Mouse (Mus musculus) bone marrow macrophage, adult 2 months (primary cell): Measurements from ENCODE around the gene Cby3. TPM values are rescaled to one million over a fixed set of nuclear protein-coding genes. Genes with fewer than 3 reads are reported as not detected.
A peak's percentile ranks its signal among the peaks of the same experiment; 100 is the strongest.
"Not testable (repeated sequence)": the region's sequence is repeated elsewhere in the genome, so short reads cannot be mapped to it uniquely, and the experiment has no call there.

Experiments
- H3K27ac ChIP-seq: 2 replicates; pipeline ENCODE4 v1.5.1; 2012; ENCODE audit warnings: low read depth, low read length; ENCODE audit not compliant: insufficient read depth
- H3K4me1 ChIP-seq: 2 replicates; pipeline ENCODE4 v1.6.1; 2012; ENCODE audit warnings: low read length; ENCODE audit not compliant: control insufficient read depth, insufficient read depth
- H3K4me3 ChIP-seq: 2 replicates; pipeline ENCODE4 v1.5.1; 2012; ENCODE audit warnings: mild to moderate bottlenecking, low read length, moderate library complexity; ENCODE audit not compliant: insufficient read depth
- CTCF ChIP-seq: IDR thresholded peaks from 2 replicates; pipeline ENCODE4 v1.5.1; 2012; ENCODE audit warnings: low read depth, mild to moderate bottlenecking, low read length, moderate library complexity
- POLR2A ChIP-seq: IDR thresholded peaks from 2 replicates; pipeline ENCODE4 v1.6.1; 2012; ENCODE audit warnings: mild to moderate bottlenecking, low read depth, low read length, borderline replicate concordance
- polyA plus RNA-seq: library from polyadenylated mRNA; stranded (reverse); fragments of >200 nt; gene quantifications from 2 replicates; pipeline ENCODE4 v1.2.4, GENCODE M21; 2012; ENCODE audit not compliant: missing spikeins, insufficient read depth, insufficient read length

Cby3 gene
- not detected in 2 replicates for polyA plus RNA-seq

DNA sequence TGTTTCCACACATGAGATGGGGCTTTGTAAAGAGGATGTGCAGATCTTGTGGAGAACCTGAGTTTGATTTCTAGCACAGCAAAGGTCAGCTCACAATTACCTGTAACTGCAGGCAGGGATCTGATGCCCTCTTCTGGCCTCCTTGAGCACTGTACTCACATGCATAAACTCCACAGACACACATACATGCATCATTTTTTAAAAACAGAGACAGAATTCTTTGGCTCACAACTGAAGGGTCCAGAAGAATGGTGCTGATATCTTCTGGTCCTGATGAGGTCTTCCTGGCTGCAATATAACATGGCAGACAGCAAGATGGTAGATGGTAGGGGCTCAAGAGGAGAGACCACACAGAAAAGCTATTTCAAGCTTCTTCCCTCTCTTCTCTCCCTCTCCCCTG, at the start of gene Cby3:
Gene Cby3, plus strand, starts transcription at position 301 of the 400 bp plus-strand sequence.
- Histone ChIP-seq H3K4me1 (peaks cover 11% of the 10 kb centered on the region), H3K4me3 (no peak within 1 kb of the TSS), H3K27ac (peak within 1 kb of the TSS; percentile 37; the same call in 1 of the 2 replicates)
- TF ChIP-seq POLR2A (no peak), CTCF (no peak)

DNA sequence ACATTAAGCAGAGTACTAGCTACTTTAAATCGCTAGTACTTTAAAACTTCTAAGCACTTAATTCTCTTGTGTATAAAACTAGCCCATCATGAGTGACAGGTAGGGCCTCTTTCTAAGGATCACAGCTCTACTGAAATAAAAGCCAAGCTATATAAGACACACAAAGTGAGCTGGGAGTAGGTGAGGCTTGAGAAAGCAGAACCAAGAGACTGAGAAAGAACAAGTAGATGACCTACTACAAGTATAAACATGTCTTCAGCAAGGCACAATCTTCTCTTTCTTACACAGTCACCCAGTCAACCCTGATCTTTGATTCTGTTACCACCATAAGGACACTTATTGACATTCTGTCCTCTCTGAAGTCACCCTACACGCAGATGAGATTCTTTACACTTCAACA, 41.5 kb upstream of the Cby3 start:
- TF ChIP-seq CTCF = no peak
- TF ChIP-seq POLR2A = no peak
- Histone ChIP-seq H3K27ac (0 out of 2 replicates have a peak overlapping the region, but pooled peaks have one; percentile 23), H3K4me3 (no peak overlapping the region), H3K4me1 (peaks cover 12% of the 10 kb centered on the region)

DNA sequence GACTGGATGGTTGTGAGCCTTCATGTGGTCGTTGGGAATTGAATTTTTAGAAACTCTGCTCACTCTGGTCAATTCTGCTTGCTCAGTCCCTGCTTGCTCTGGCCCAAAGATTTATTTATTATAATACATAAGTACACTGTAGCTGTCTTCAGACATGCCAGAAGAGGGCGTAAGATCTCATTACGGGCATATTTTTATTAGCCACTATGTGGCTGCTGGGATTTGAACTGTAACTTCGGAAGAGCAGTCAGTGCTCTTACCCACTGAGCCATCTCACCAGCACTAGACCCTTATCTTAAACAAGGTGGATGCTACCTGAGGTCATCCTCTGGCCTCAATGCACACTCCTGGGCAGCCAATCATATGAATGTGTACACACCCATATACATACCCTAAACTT, 34.9 kb upstream of the Cby3 start:
- H3K4me1 ChIP-seq = peaks cover 20% of the 10 kb centered on the region
- H3K4me3 ChIP-seq, H3K27ac ChIP-seq: not testable (repeated sequence)

DNA sequence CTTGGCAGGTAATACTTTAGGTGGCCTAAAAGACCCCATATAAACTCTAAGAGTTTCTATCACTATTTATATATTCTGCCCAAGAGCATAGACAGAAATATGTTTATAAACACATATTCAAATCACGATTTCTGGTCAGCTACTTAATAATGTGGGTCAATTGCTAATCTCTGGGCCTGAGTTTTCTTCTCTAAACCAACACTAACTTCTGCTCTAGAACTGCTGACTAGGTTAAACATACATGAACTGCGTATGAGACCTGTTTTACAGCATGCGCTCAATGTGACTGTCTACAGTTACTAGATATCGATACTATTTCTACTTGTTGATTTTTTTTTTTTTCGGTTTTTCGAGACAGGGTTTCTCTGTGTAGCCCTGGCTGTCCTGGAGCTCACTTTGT, 33.0 kb upstream of the Cby3 start:
- Histone ChIP-seq H3K27ac (no peak overlapping the region), H3K4me3 (no peak overlapping the region), H3K4me1 (peaks cover 20% of the 10 kb centered on the region)
- TF ChIP-seq POLR2A (no peak), CTCF (no peak)

DNA sequence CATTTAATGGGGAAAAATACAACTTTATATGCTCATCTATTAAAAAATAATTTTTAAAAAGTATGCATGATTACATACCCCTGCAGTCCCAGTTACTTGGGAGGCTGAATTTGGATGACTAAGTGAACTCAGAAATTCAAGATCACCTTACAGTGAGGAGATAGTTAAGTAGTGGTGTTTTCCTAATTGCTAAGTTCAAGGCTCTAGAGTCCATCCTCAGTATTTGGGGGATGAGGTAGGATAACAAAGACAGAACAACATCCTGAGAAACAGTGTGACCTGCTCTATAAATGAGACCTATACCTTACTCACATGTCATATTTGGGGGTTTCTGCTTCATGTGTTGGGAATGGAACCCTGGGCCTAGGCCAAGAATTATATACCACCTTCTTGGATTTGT, 31.9 kb upstream of the Cby3 start:
- H3K4me3 ChIP-seq = no peak overlapping the region
- no peak overlapping the region for H3K27ac ChIP-seq

DNA sequence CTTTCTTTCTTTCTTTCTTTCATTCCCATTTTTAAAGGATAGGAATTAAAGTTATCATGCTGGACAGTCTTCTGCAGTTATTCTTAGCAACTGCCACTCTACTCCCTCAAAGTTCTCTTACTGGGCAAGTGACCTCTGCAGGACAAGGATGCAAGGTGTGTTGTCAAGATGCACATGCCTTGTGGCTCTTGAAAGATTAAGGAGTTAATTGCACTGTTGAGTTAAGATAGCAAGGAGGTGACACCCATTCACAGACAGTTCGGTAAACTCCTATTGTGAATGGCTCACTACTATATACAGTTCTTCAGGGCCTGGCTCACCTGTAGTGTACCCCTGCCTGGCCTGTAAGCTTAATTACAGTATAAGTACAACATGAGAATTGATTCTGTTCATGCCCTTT, 30.4 kb upstream of the Cby3 start:
- Histone ChIP-seq H3K4me3 (peak overlapping the region; percentile 76), H3K27ac (no peak overlapping the region), H3K4me1 (peaks cover 17% of the 10 kb centered on the region)
- TF ChIP-seq POLR2A (no peak), CTCF (no peak)

More for the DNA sequence above, 31.9 kb upstream of the Cby3 start:
- no peak for TF ChIP-seq POLR2A
- TF ChIP-seq CTCF = no peak
- H3K4me1 ChIP-seq = peaks cover 20% of the 10 kb centered on the region

DNA sequence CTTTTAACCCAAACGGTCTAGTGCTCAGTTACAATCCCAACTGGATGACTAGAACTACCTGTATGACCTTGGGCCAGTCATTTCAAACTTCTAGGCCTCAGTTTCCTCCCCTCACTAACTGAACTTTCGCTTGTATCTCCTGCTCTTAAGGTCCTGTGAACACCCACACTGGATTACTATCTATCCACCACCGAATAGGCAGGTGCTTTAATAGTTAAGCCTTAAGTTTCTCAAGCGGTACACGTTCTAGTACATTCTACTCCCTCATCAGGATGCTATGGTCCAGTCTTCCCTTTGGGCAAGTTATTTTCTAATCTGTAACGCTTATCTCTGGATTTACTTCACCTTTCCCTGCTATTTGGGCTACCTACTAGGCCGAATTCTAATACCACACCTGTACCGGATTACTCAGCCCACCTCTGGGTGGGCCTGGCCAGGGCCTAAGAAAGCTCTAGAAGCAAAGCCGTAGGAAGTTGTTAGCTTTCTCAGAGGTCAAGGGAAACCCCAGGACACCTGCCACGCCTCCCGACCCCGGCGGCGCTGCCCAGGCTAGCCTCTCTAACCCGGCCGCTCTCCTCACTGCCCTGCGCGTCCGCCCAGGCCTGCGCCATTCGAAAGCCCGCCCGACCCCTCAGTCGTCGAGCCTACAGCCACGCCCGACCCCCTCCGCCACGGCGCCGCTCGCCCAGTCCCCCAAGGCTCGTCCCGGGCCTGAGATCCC, 29.4 kb upstream of the Cby3 start:
- H3K4me1 ChIP-seq = peaks cover 16% of the 10 kb centered on the region
- H3K27ac ChIP-seq = peak overlapping the region; percentile 60
- peak overlapping the region; percentile 76 for H3K4me3 ChIP-seq
- TF ChIP-seq CTCF (no peak), POLR2A (no peak)

DNA sequence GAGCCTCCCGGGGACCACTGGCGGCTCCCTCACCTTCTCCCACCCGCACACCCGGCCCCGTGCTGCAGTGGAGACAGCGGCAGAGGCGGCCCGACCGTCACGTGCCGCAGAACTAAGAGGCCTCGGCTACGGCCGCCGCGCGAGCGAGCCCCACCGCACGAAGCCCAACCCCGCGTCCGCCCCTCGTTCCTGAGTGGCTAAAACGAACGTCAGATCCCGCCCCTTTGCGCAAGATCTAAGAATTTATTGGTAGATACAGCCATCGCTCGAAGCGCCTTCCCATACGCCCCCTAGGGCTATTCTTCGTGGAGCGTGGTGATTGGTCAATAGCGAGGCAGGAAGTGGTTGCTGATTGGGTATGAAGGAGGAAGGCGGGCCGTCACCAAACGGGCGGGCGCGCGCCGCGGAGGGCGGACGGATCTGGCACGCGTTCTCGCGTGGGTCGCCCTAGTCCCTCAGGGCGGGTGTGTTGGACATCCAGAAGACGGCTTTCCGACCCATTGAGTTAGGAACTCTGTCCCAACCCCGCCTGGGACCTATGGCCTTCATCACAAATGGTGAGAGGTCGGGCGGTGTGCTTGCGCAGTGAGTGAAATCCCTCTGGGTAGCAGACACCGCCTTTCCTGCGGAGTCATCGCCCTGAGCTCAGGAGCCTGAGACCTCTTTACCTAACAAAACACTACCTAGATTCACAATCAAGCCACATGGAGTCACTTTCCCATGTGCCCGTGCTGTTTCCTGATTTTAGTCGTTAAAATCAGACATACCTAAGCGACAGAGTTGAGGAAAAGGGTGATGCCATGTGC, 28.6 kb upstream of the Cby3 start, which contains the start of gene Canx:
Gene Canx, minus strand, starts transcription at position 178 of the 806 bp plus-strand sequence.
- TF ChIP-seq POLR2A (peak; percentile 76), CTCF (no peak)
- Histone ChIP-seq H3K4me1 (peaks cover 20% of the 10 kb centered on the region), H3K27ac (peak within 1 kb of the TSS; percentile 60), H3K4me3 (peak within 1 kb of the TSS; percentile 76)

DNA sequence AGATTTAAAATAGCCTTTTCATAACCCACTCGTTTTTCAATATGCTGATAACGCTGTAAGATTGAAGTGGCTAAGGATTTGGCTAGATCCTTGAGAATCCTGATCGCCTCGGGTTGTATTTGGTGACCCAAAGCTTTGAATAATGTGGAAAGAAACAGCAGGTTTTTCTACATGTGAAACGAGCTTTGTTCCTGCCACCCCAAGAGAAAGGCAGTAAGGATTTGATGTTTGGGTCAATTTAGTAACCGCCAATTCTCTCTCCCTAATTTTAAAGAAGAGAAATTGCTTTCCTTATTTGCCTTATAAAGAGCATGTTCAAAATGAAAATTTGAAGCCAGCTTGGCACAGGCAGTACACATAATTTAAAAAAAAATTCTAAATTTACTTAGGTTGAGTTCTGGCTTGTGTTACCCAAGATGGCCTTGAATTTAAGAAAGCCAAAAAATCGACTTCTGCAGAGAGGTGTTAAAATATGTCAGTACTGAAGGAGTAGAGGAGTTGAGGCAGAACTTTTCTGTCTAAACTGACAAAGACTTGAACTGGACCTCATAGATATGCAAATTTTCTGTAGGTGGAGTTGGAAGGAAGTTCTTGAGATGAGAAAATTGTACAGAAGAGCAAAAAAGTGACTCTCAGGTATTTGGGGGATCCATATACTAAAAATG, 27.8 kb upstream of the Cby3 start:
- no peak for TF ChIP-seq CTCF
- TF ChIP-seq POLR2A = no peak
- Histone ChIP-seq H3K27ac (peak overlapping the region; percentile 60), H3K4me3 (peak overlapping the region; percentile 68), H3K4me1 (peaks cover 17% of the 10 kb centered on the region)
